Mouse (Mus musculus): ENCODE measurements at regions not wholly inside any gene's neighbourhood (a gene's known extent, or its start where the extent isn't known, plus 50 kb on each side); places are given as distances from the start of the nearest gene placed in this dataset.

GRCm38 (mm10) chr12:51024057-51024743 lies 323.7 kb upstream of the G2e3 start:
- TF ChIP-seq CTCF (IDR thresholded peaks at IDR 0.05; ENCODE audit: control insufficient read depth, insufficient read depth, insufficient replicate concordance, low read depth, low read length) (no peak), POLR2A (IDR thresholded peaks at IDR 0.05; ENCODE audit: control insufficient read depth, low read depth, low read length) (no peak)
